Mouse (Mus musculus): ENCODE data around the gene Safb2.
A peak's percentile ranks its signal among the peaks of the same experiment; 100 is the strongest.
"Not testable (repeated sequence)": the region's sequence is repeated elsewhere in the genome, so short reads cannot be mapped to it uniquely, and the experiment has no call there.

Safb2 gene

GRCm38 (mm10) chr17:56584257-56585130 lies at the start of gene Safb2, which contains the start of gene Safb:
Gene Safb2, minus strand, starts transcription at chr17:56584585.
Gene Safb, plus strand, starts transcription at chr17:56584825.
- peak; percentile 99 for DNase-seq

- no peak for DNase-seq
Observed at GRCm38 (mm10) chr17:56634023-56634422, 49.6 kb upstream of the Safb2 start.

GRCm38 (mm10) chr17:56631807-56632206 lies 47.4 kb upstream of the Safb2 start:
- no peak for DNase-seq

GRCm38 (mm10) chr17:56629800-56630781 lies 45.7 kb upstream of the Safb2 start:
- DNase-seq: not testable (repeated sequence)

GRCm38 (mm10) chr17:56627530-56628277 lies 43.3 kb upstream of the Safb2 start, which contains the start of gene Catsperd:
Gene Catsperd, plus strand, starts transcription at chr17:56628143.
- DNase-seq: no peak

GRCm38 (mm10) chr17:56626754-56627470 lies 42.5 kb upstream of the Safb2 start, which contains the start of gene Lonp1:
Gene Lonp1, minus strand, starts transcription at chr17:56626887.
- DNase-seq: peak; percentile 89 to 95

GRCm38 (mm10) chr17:56626260-56626659 lies 41.9 kb upstream of the Safb2 start:
- no peak for DNase-seq

GRCm38 (mm10) chr17:56625495-56625894 lies 41.1 kb upstream of the Safb2 start:
- DNase-seq: no peak

GRCm38 (mm10) chr17:56617628-56618027 lies 33.2 kb upstream of the Safb2 start:
- DNase-seq: no peak

GRCm38 (mm10) chr17:56616725-56617124 lies 32.3 kb upstream of the Safb2 start:
- no peak for DNase-seq

- no peak for DNase-seq
Observed at GRCm38 (mm10) chr17:56615792-56616191, 31.4 kb upstream of the Safb2 start.

- DNase-seq: no peak
Observed at GRCm38 (mm10) chr17:56615136-56615784, 30.9 kb upstream of the Safb2 start.

- no peak for DNase-seq
Observed at GRCm38 (mm10) chr17:56614391-56615135, 30.2 kb upstream of the Safb2 start.

GRCm38 (mm10) chr17:56613893-56614292 lies 29.5 kb upstream of the Safb2 start:
- DNase-seq: not testable (repeated sequence)

- peak; percentile 84 to 87 for DNase-seq
Observed at GRCm38 (mm10) chr17:56613236-56613844, 29.0 kb upstream of the Safb2 start, which contains the start of gene Rpl36. Gene Rpl36, plus strand, starts transcription at chr17:56613416.

- DNase-seq: not testable (repeated sequence)
Observed at GRCm38 (mm10) chr17:56612565-56612939, 28.2 kb upstream of the Safb2 start.

- DNase-seq: no peak
Observed at GRCm38 (mm10) chr17:56611861-56612564, 27.6 kb upstream of the Safb2 start.

- DNase-seq: no peak
Observed at GRCm38 (mm10) chr17:56611323-56611722, 26.9 kb upstream of the Safb2 start.

All from thymus, adult 18-20 months (tissue).